ENCODE assay signal across 18 mouse cellular contexts in genomic region chr9:40374533-40374971, GRCm38 (mm10).
DNase-seq lines count a peak whose midpoint lies in the region; ATAC-seq and TF ChIP-seq lines count a peak whose summit lies in the region.
"Had no signal": no experiment of that assay in that cellular context is flagged by ENCODE, and none has a peak within 500 bp of the region (broad histone marks: within the 10 kb centered on the region; RNA-seq: fewer than 3 reads in every experiment).

No protein-coding gene starts in this region.

- no peak overlapping the region for H3K27ac ChIP-seq in forebrain, postnatal 0 days (ENCODE audit: low read depth, low read length)
- H3K27ac ChIP-seq in forebrain, embryonic 14.5 days (ENCODE audit: low read depth, low read length), result no peak overlapping the region
- no peak overlapping the region for H3K27ac ChIP-seq in midbrain, embryonic 12.5 days (replicated peaks)
- no peak overlapping the region for H3K27ac ChIP-seq in midbrain, embryonic 11.5 days (ENCODE audit: low read depth, low read length)
- no peak overlapping the region for H3K27ac ChIP-seq in hindbrain, embryonic 14.5 days
- H3K27ac ChIP-seq in neural tube, embryonic 15.5 days (replicated peaks), result no peak overlapping the region
- H3K27ac ChIP-seq: forebrain, embryonic 12.5 days; stomach, postnatal 0 days had no signal

- no peaks in the 10 kb centered on the region for H3K9me3 ChIP-seq in forebrain, postnatal 0 days (ENCODE audit: low read length)
- H3K9me3 ChIP-seq in forebrain, embryonic 14.5 days (replicated peaks; ENCODE audit: control insufficient read depth, low read length), result no peaks in the 10 kb centered on the region
- H3K9me3 ChIP-seq in midbrain, embryonic 12.5 days, result no peaks in the 10 kb centered on the region
- H3K9me3 ChIP-seq in midbrain, embryonic 11.5 days (ENCODE audit: control insufficient read depth, low read length), result no peaks in the 10 kb centered on the region
- H3K9me3 ChIP-seq in hindbrain, embryonic 14.5 days (ENCODE audit: control insufficient read depth, low read length), result no peaks in the 10 kb centered on the region
- H3K9me3 ChIP-seq in neural tube, embryonic 15.5 days (replicated peaks), result no peaks in the 10 kb centered on the region
- H3K9me3 ChIP-seq: forebrain, embryonic 12.5 days; heart, embryonic 12.5 days had no signal

- WGBS in forebrain, postnatal 0 days, result 63% methylated on average over 6 of the region's 6 CpGs
- 73% methylated on average over 6 of the region's 6 CpGs for WGBS in forebrain, embryonic 14.5 days
- 51% methylated on average over 6 of the region's 6 CpGs for WGBS in midbrain, embryonic 12.5 days
- WGBS in midbrain, embryonic 11.5 days, result 54% methylated on average over 6 of the region's 6 CpGs
- WGBS in hindbrain, embryonic 14.5 days, result 65% methylated on average over 6 of the region's 6 CpGs
- 77% methylated on average over 6 of the region's 6 CpGs for WGBS in neural tube, embryonic 15.5 days

- H3K4me1 ChIP-seq in forebrain, postnatal 0 days (ENCODE audit: insufficient read depth), result peaks cover 28% of the 10 kb centered on the region
- H3K4me1 ChIP-seq in forebrain, embryonic 14.5 days (ENCODE audit: control insufficient read depth, insufficient read depth, low read length), result peaks cover 9% of the 10 kb centered on the region; the same call in 1 of the 2 replicates
- peaks cover 25% of the 10 kb centered on the region for H3K4me1 ChIP-seq in midbrain, embryonic 12.5 days
- H3K4me1 ChIP-seq in midbrain, embryonic 11.5 days (ENCODE audit: control insufficient read depth, insufficient read depth, low read length), result peaks cover 10% of the 10 kb centered on the region
- H3K4me1 ChIP-seq in hindbrain, embryonic 14.5 days (replicated peaks; ENCODE audit: control insufficient read depth, insufficient read depth, low read length), result peaks cover 34% of the 10 kb centered on the region
- H3K4me1 ChIP-seq in neural tube, embryonic 15.5 days, result peaks cover 37% of the 10 kb centered on the region

- H3K4me3 ChIP-seq in forebrain, postnatal 0 days (ENCODE audit: low read depth, low read length), result no peak overlapping the region
- no peak overlapping the region for H3K4me3 ChIP-seq in forebrain, embryonic 14.5 days (ENCODE audit: low read depth, low read length)
- no peak overlapping the region for H3K4me3 ChIP-seq in midbrain, embryonic 12.5 days
- H3K4me3 ChIP-seq in midbrain, embryonic 11.5 days (ENCODE audit: low read depth, low read length), result no peak overlapping the region
- no peak overlapping the region for H3K4me3 ChIP-seq in hindbrain, embryonic 14.5 days (replicated peaks; ENCODE audit: low read length)
- no peak overlapping the region for H3K4me3 ChIP-seq in neural tube, embryonic 15.5 days (replicated peaks)
- H3K4me3 ChIP-seq: forebrain, embryonic 12.5 days; heart, embryonic 12.5 days had no signal

- H3K4me2 ChIP-seq in forebrain, postnatal 0 days (ENCODE audit: low read depth), result 0 out of 2 replicates have a peak overlapping the region, but pooled peaks have one; percentile 13
- no peak overlapping the region for H3K4me2 ChIP-seq in forebrain, embryonic 14.5 days (ENCODE audit: low read length)
- 0 out of 2 replicates have a peak overlapping the region, but pooled peaks have one; percentile 53 for H3K4me2 ChIP-seq in midbrain, embryonic 12.5 days (replicated peaks)
- H3K4me2 ChIP-seq in midbrain, embryonic 11.5 days, result no peak overlapping the region
- H3K4me2 ChIP-seq in hindbrain, embryonic 14.5 days (replicated peaks), result peak overlapping the region; percentile 19
- H3K4me2 ChIP-seq in neural tube, embryonic 15.5 days, result peak overlapping the region; percentile 11; the same call in 1 of the 2 replicates
- H3K4me2 ChIP-seq: heart, embryonic 12.5 days had no signal

- no peak for TF ChIP-seq CTCF in forebrain, postnatal 0 days (IDR thresholded peaks at IDR 0.05; ENCODE audit: low read depth)

- H3K9ac ChIP-seq in forebrain, postnatal 0 days, result no peak overlapping the region
- H3K9ac ChIP-seq in forebrain, embryonic 14.5 days (ENCODE audit: low read length), result no peak overlapping the region
- H3K9ac ChIP-seq in midbrain, embryonic 12.5 days (replicated peaks), result no peak overlapping the region
- no peak overlapping the region for H3K9ac ChIP-seq in midbrain, embryonic 11.5 days (ENCODE audit: low read length)
- no peak overlapping the region for H3K9ac ChIP-seq in hindbrain, embryonic 14.5 days
- no peak overlapping the region for H3K9ac ChIP-seq in neural tube, embryonic 15.5 days (replicated peaks)
- H3K9ac ChIP-seq: forebrain, embryonic 12.5 days; heart, embryonic 12.5 days; liver, postnatal 0 days had no signal

- H3K36me3 ChIP-seq in forebrain, postnatal 0 days (ENCODE audit: insufficient read depth), result no peaks in the 10 kb centered on the region
- no peaks in the 10 kb centered on the region for H3K36me3 ChIP-seq in forebrain, embryonic 14.5 days (ENCODE audit: control insufficient read depth, insufficient read depth, low read length)
- H3K36me3 ChIP-seq in midbrain, embryonic 12.5 days, result no peaks in the 10 kb centered on the region
- no peaks in the 10 kb centered on the region for H3K36me3 ChIP-seq in midbrain, embryonic 11.5 days (ENCODE audit: control insufficient read depth, insufficient read depth, low read length)
- no peaks in the 10 kb centered on the region for H3K36me3 ChIP-seq in hindbrain, embryonic 14.5 days (replicated peaks; ENCODE audit: control insufficient read depth, insufficient read depth)
- H3K36me3 ChIP-seq in neural tube, embryonic 15.5 days, result no peaks in the 10 kb centered on the region
- H3K36me3 ChIP-seq: forebrain, embryonic 12.5 days; heart, embryonic 12.5 days had no signal

- ATAC-seq in forebrain, postnatal 0 days, result no peak
- no peak for ATAC-seq in forebrain, embryonic 14.5 days
- no peak for ATAC-seq in midbrain, embryonic 12.5 days (ENCODE audit: low FRiP score, low read depth)
- no peak for ATAC-seq in midbrain, embryonic 11.5 days (ENCODE audit: low FRiP score)
- ATAC-seq in hindbrain, embryonic 14.5 days (ENCODE audit: low FRiP score), result no peak
- ATAC-seq in neural tube, embryonic 15.5 days (ENCODE audit: low FRiP score), result no peak
- ATAC-seq: intestine, embryonic 16.5 days; liver, postnatal 0 days had no signal

- DNase-seq in forebrain, postnatal 0 days, result no peak
- no peak for DNase-seq in forebrain, embryonic 14.5 days (ENCODE audit: low spot score)
- DNase-seq in midbrain, embryonic 11.5 days (ENCODE audit: low spot score, missing footprints), result no peak
- no peak for DNase-seq in hindbrain, embryonic 14.5 days (ENCODE audit: low spot score)
- no peak for DNase-seq in thymus, adult 18-20 months
- no peak for DNase-seq in urinary bladder, postnatal 4 days (ENCODE audit: low spot score in 2 of 2)
- DNase-seq: adrenal gland, postnatal 14 days; B cell, adult 2 months; kidney, postnatal 10 days; liver, postnatal 0 days; lung, postnatal 4 days; thymus, postnatal 25 days had no signal

- H3K27me3 ChIP-seq in forebrain, postnatal 0 days (ENCODE audit: insufficient read depth, low read length), result no peaks in the 10 kb centered on the region
- H3K27me3 ChIP-seq in forebrain, embryonic 14.5 days (replicated peaks; ENCODE audit: control insufficient read depth, insufficient read depth, low read length), result no peaks in the 10 kb centered on the region
- H3K27me3 ChIP-seq in midbrain, embryonic 12.5 days, result peaks cover 3% of the 10 kb centered on the region; the same call in 1 of the 2 replicates
- no peaks in the 10 kb centered on the region for H3K27me3 ChIP-seq in midbrain, embryonic 11.5 days (ENCODE audit: control insufficient read depth, insufficient read depth, low read length)
- no peaks in the 10 kb centered on the region for H3K27me3 ChIP-seq in hindbrain, embryonic 14.5 days (ENCODE audit: control insufficient read depth, insufficient read depth, low read length)
- no peaks in the 10 kb centered on the region for H3K27me3 ChIP-seq in neural tube, embryonic 15.5 days (replicated peaks)
- H3K27me3 ChIP-seq: forebrain, embryonic 12.5 days had no signal

Comparison
In these comparisons a context has a peak if more than half of its experiments do, and no peak if none do; other contexts are left out.
1. H3K4me2 ChIP-seq: peak in forebrain, postnatal 0 days (single experiment), midbrain, embryonic 12.5 days (single experiment), hindbrain, embryonic 14.5 days (single experiment) and neural tube, embryonic 15.5 days (single experiment); none in forebrain, embryonic 14.5 days (single experiment) and midbrain, embryonic 11.5 days (single experiment).